Mouse (Mus musculus) midbrain, embryonic 15.5 days (tissue): ENCODE measurements around the gene Cacng6. TPM values are rescaled to one million over a fixed set of nuclear protein-coding genes. Genes with fewer than 3 reads are reported as not detected.

Experiments
- ATAC-seq: fragments of 200-750 bp; cut with Nextera tagmentation; replicated peaks from 2 replicates; pipeline ENCODE4 v1.8.0; 2017; ENCODE audit warnings: moderate TSS enrichment
- H3K27ac ChIP-seq: fragments of 300-500 bp; sonication (generic); 2 replicates; pipeline ENCODE4 v1.5.1; 2015; ENCODE audit warnings: mild to moderate bottlenecking, inconsistent platforms
- H3K27me3 ChIP-seq: fragments of 300-500 bp; sonication (generic); replicated peaks from 2 replicates; pipeline ENCODE4 v1.6.1; 2015; ENCODE audit warnings: inconsistent platforms
- H3K36me3 ChIP-seq: fragments of 300-500 bp; sonication (generic); replicated peaks from 2 replicates; pipeline ENCODE4 v1.6.1; 2015; ENCODE audit warnings: inconsistent platforms
- H3K4me1 ChIP-seq: fragments of 300-500 bp; sonication (generic); 2 replicates; pipeline ENCODE4 v1.6.1; 2015; ENCODE audit warnings: inconsistent platforms
- H3K4me2 ChIP-seq: fragments of 300-500 bp; sonication (generic); 2 replicates; pipeline ENCODE4 v1.6.1; 2015; ENCODE audit warnings: inconsistent platforms, mild to moderate bottlenecking, moderate library complexity
- H3K4me3 ChIP-seq: fragments of 300-500 bp; sonication (generic); 2 replicates; pipeline ENCODE4 v1.5.1; 2015; ENCODE audit warnings: mild to moderate bottlenecking, inconsistent platforms
- H3K9ac ChIP-seq: fragments of 300-500 bp; sonication (generic); 2 replicates; pipeline ENCODE4 v1.6.1; 2015; ENCODE audit warnings: mild to moderate bottlenecking, inconsistent platforms
- H3K9me3 ChIP-seq: fragments of 300-500 bp; sonication (generic); 2 replicates; pipeline ENCODE4 v1.6.1; 2016; ENCODE audit warnings: inconsistent platforms
- WGBS: fragments of 180-500 bp; shearing (Covaris S2); methylation state at CpG from one replicate; pipeline ENCODE4 v1.1.7; 2015; ENCODE audit warnings: mixed read lengths; 5-methylcytosine and 5-hydroxymethylcytosine counted together
- polyA plus RNA-seq: library from polyadenylated mRNA; unstranded; fragments of >200 nt; fragmentation: Nextera tagmentation; extraction: Ambion mirVana; gene quantifications from 2 replicates; pipeline ENCODE4 v1.2.1, GENCODE M21; 2015

Cacng6 gene
- polyA plus RNA-seq, result not detected in 2 replicates

DNA sequence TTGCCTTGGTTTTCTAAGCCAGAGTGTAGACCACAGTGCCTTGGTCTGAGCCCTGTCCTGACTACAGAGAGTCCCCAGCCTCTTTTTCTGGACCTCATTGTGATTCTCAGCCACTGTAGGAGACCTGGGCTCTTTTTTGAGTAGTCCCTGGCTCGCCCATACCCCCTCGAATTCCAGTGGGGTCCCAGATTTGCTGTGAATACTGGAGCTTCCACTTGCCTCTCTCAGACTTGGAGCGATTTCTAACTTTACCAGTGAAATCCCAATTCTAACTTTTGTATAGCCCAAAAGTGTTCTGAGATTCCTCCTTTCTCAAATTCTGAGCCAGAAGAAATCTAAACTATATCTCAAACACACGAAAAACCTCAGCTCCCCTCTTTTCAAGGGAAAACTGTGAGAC, at the start of gene Cacng6:
Gene Cacng6, plus strand, starts transcription at position 301 of the 400 bp plus-strand sequence.
- no peaks in the 10 kb centered on the region for H3K36me3 ChIP-seq
- H3K27me3 ChIP-seq, result peaks cover 37% of the 10 kb centered on the region
- H3K9ac ChIP-seq, result no peak within 1 kb of the TSS
- peak within 1 kb of the TSS; percentile 49 for H3K4me2 ChIP-seq
- H3K4me1 ChIP-seq, result peaks cover 7% of the 10 kb centered on the region
- no peaks in the 10 kb centered on the region for H3K9me3 ChIP-seq
- H3K4me3 ChIP-seq, result peak within 1 kb of the TSS; percentile 17; the same call in 1 of the 2 replicates
- H3K27ac ChIP-seq, result no peak within 1 kb of the TSS
- WGBS, result 36% methylated on average over 4 of the region's 4 CpGs
- ATAC-seq, result no peak

GRCm38 (mm10) chr7:3376831-3377230, 47.2 kb upstream of the Cacng6 start:
- WGBS, result 53% methylated on average over 4 of the region's 4 CpGs

DNA sequence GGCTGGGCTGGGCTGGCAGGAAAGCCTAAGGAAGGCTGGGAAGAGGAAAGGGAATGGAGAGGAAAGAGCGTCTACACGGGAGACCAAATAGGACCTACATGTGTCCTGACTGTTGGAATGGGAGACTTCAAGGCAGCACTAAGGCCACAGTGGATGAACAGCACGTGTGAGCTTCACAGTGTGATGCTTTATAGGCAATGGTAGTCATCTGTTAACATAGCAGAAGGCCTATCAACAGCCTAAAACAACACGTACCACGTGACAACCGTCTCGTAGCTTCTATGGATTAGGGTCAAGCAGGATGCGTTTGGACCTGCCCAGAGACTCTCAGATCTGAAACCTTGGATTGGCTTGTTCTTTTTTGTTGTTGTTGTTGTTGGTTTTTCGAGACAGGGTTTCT, 41.9 kb upstream of the Cacng6 start:
- WGBS, result 86% methylated on average over 9 of the region's 9 CpGs
- Histone ChIP-seq H3K4me2 (no peak overlapping the region), H3K9ac (no peak overlapping the region), H3K9me3 (no peaks in the 10 kb centered on the region), H3K27me3 (no peaks in the 10 kb centered on the region), H3K4me1 (0 out of 2 replicates have a peak, but pooled peaks cover 4% of the 10 kb centered on the region), H3K27ac (no peak overlapping the region), H3K36me3 (no peaks in the 10 kb centered on the region), H3K4me3 (no peak overlapping the region)
- no peak for ATAC-seq

More at GRCm38 (mm10) chr7:3376831-3377230, 47.2 kb upstream of the Cacng6 start:
- H3K4me1 ChIP-seq, result no peaks in the 10 kb centered on the region
- H3K27me3 ChIP-seq, result no peaks in the 10 kb centered on the region
- no peaks in the 10 kb centered on the region for H3K9me3 ChIP-seq
- H3K27ac ChIP-seq, result no peak overlapping the region
- H3K36me3 ChIP-seq, result no peaks in the 10 kb centered on the region
- no peak for ATAC-seq
- H3K4me2 ChIP-seq, result no peak overlapping the region
- no peak overlapping the region for H3K9ac ChIP-seq
- H3K4me3 ChIP-seq, result no peak overlapping the region

- H3K4me2 ChIP-seq, result no peak overlapping the region
- H3K9me3 ChIP-seq, result no peaks in the 10 kb centered on the region
- H3K27ac ChIP-seq, result no peak overlapping the region
- ATAC-seq, result no peak
- H3K36me3 ChIP-seq, result no peaks in the 10 kb centered on the region
- 94% methylated on average over 5 of the region's 5 CpGs for WGBS
- no peak overlapping the region for H3K4me3 ChIP-seq
- peaks cover 22% of the 10 kb centered on the region for H3K4me1 ChIP-seq
- no peaks in the 10 kb centered on the region for H3K27me3 ChIP-seq
- H3K9ac ChIP-seq, result no peak overlapping the region
These were observed 39.1 kb upstream of the Cacng6 start for GRCm38 (mm10) chr7:3384807-3385319.

GRCm38 (mm10) chr7:3386036-3386730, 37.8 kb upstream of the Cacng6 start:
- Histone ChIP-seq H3K4me2 (no peak overlapping the region), H3K4me1 (peaks cover 24% of the 10 kb centered on the region), H3K9me3 (no peaks in the 10 kb centered on the region), H3K4me3 (no peak overlapping the region), H3K36me3 (no peaks in the 10 kb centered on the region), H3K27me3 (no peaks in the 10 kb centered on the region), H3K27ac (no peak overlapping the region), H3K9ac (no peak overlapping the region)
- no peak for ATAC-seq
- WGBS, result 85% methylated on average over 6 of the region's 6 CpGs

DNA sequence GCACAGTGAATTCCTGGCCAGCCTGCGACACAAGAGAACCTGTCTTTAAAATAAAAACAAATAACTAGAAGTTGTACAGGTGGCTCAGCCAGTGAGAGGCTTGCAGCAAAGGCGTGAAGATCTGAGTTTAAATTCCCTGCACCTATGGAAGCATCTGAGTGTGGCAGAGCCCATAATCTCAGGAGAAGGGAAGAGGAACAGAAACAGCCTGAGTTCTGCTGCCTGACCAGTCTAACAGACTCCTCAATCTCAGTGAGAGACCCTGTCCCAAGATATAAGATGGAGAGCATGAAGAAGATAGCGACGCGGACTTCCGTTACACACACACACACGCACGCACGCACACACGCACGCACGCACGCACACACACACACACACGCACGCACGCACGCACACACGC, 36.2 kb upstream of the Cacng6 start:
- Histone ChIP-seq H3K9me3 (no peaks in the 10 kb centered on the region), H3K9ac (no peak overlapping the region), H3K27me3 (no peaks in the 10 kb centered on the region), H3K4me3 (no peak overlapping the region), H3K27ac (no peak overlapping the region), H3K4me2 (no peak overlapping the region), H3K36me3 (no peaks in the 10 kb centered on the region), H3K4me1 (peaks cover 39% of the 10 kb centered on the region)
- WGBS, result 90% methylated on average over 18 of the region's 18 CpGs
- ATAC-seq, result no peak

- Histone ChIP-seq H3K4me2 (peak overlapping the region; percentile 72), H3K9me3 (no peaks in the 10 kb centered on the region), H3K4me1 (peaks cover 48% of the 10 kb centered on the region), H3K4me3 (peak overlapping the region; percentile 55; the same call in 1 of the 2 replicates), H3K9ac (no peak overlapping the region), H3K27ac (no peak overlapping the region), H3K36me3 (no peaks in the 10 kb centered on the region), H3K27me3 (no peaks in the 10 kb centered on the region)
- no peak for ATAC-seq
- WGBS, result 59% methylated on average over 6 of the region's 6 CpGs
These were observed 35.1 kb upstream of the Cacng6 start for GRCm38 (mm10) chr7:3388885-3389284.

GRCm38 (mm10) chr7:3389444-3390412, 34.3 kb upstream of the Cacng6 start:
- Histone ChIP-seq H3K9ac (peak overlapping the region; percentile 35; the same call in 1 of the 2 replicates), H3K36me3 (peaks cover 8% of the 10 kb centered on the region), H3K27ac (peak overlapping the region; percentile 56), H3K4me1 (peaks cover 50% of the 10 kb centered on the region), H3K4me2 (peak overlapping the region; percentile 72), H3K27me3 (no peaks in the 10 kb centered on the region), H3K9me3 (no peaks in the 10 kb centered on the region), H3K4me3 (peak overlapping the region; percentile 55)
- 3% methylated on average over 16 of the region's 17 CpGs for WGBS
- ATAC-seq, result peak; percentile 69

GRCm38 (mm10) chr7:3390413-3391080, 33.4 kb upstream of the Cacng6 start, which contains the start of gene Cacng8:
Gene Cacng8, plus strand, starts transcription at chr7:3390683.
- Histone ChIP-seq H3K27ac (peak within 1 kb of the TSS; percentile 63), H3K4me3 (peak within 1 kb of the TSS; percentile 55), H3K9ac (peak within 1 kb of the TSS; percentile 59), H3K4me1 (peaks cover 50% of the 10 kb centered on the region), H3K27me3 (no peaks in the 10 kb centered on the region), H3K9me3 (no peaks in the 10 kb centered on the region), H3K4me2 (peak within 1 kb of the TSS; percentile 72), H3K36me3 (peaks cover 9% of the 10 kb centered on the region)
- peak; percentile 51 for ATAC-seq
- WGBS, result 2% methylated on average over 7 of the region's 7 CpGs

DNA sequence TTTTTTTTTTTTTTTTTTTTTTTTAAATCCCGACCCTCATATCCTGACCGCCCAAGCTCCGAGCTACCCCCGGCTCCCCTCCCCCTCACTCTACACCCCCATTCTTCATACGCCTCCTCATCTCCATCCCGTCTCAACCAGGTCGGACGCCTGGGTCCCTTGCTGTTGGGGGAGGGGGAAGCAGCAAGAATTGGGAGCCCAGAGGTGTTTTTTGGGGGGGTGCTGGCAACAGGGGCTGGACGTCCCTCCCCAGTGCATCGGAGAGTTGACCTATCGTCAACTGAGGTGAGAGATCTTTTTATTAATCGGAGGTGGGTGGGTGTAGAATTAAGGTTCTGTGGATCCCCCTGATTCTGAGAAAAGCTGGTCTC, 32.9 kb upstream of the Cacng6 start:
- Histone ChIP-seq H3K9ac (peak overlapping the region; percentile 59), H3K4me1 (peaks cover 50% of the 10 kb centered on the region), H3K4me2 (peak overlapping the region; percentile 72), H3K4me3 (peak overlapping the region; percentile 55), H3K27me3 (no peaks in the 10 kb centered on the region), H3K9me3 (no peaks in the 10 kb centered on the region), H3K36me3 (peaks cover 9% of the 10 kb centered on the region), H3K27ac (peak overlapping the region; percentile 63)
- WGBS, result 1% methylated on average over 12 of the region's 12 CpGs
- peak; percentile 44 for ATAC-seq

DNA sequence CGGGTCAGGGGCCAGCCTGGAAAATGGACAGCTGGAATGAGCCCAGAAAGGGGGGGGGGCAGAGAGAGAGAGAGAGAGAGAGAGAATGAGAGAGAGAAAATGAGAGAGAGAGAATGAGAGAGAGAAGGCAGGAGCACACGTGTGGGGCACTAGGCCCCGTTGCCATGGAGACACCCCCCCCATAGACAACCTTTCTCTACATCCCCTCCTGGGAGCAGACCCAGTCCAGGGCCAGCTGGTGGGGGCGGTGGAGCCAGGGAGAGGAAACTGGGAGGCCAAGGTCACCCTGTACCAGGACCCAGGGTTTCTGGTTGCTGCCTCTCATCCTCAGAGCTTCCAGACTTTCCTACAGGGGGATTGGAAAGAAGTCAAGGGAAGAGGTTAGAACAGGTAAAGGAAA, 32.2 kb upstream of the Cacng6 start:
- WGBS, result 12% methylated on average over 4 of the region's 4 CpGs
- peak; percentile 40; the same call in 1 of the 2 replicates for ATAC-seq
- Histone ChIP-seq H3K4me1 (peaks cover 49% of the 10 kb centered on the region), H3K27ac (peak overlapping the region; percentile 63; the same call in 1 of the 2 replicates), H3K36me3 (peaks cover 9% of the 10 kb centered on the region), H3K9ac (peak overlapping the region; percentile 59; the same call in 1 of the 2 replicates), H3K9me3 (no peaks in the 10 kb centered on the region), H3K4me2 (peak overlapping the region; percentile 72), H3K27me3 (no peaks in the 10 kb centered on the region), H3K4me3 (peak overlapping the region; percentile 55)
